Mouse (Mus musculus): ENCODE data around the gene Fgf23. TPM values are rescaled to one million over a fixed set of nuclear protein-coding genes. Genes with fewer than 3 reads are reported as not detected.

Fgf23 gene
- not detected in 2 replicates for polyA plus RNA-seq (2015; fragmentation: Nextera tagmentation; extraction: Ambion mirVana)

DNA sequence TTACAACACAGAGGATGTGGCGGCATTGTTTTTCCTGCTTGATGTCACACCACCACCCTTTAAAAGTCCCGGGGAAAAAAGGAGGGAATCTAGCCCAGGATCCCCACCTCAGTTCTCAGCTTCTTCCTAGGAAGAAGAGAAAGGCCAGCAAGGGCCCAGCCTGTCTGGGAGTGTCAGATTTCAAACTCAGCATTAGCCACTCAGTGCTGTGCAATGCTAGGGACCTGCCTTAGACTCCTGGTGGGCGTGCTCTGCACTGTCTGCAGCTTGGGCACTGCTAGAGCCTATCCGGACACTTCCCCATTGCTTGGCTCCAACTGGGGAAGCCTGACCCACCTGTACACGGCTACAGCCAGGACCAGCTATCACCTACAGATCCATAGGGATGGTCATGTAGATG is at the start of gene Fgf23:
Fgf23 (plus strand) TSS at position 86 of the 400 bp plus-strand sequence.
- Histone ChIP-seq H3K4me2 (no peak within 1 kb of the TSS), H3K9me3 (replicated peaks) (no peaks in the 10 kb centered on the region), H3K9ac (no peak within 1 kb of the TSS), H3K4me1 (replicated peaks) (no peaks in the 10 kb centered on the region), H3K27ac (no peak within 1 kb of the TSS), H3K27me3 (peaks cover 5% of the 10 kb centered on the region; the same call in 1 of the 2 replicates), H3K36me3 (no peaks in the 10 kb centered on the region), H3K4me3 (replicated peaks) (no peak within 1 kb of the TSS)
- no peak for ATAC-seq (ENCODE audit: low read depth)
- WGBS (ENCODE audit: insufficient replicate concordance), result 21% methylated on average over 5 of the region's 5 CpGs
- DNase-seq, result no peak

DNA sequence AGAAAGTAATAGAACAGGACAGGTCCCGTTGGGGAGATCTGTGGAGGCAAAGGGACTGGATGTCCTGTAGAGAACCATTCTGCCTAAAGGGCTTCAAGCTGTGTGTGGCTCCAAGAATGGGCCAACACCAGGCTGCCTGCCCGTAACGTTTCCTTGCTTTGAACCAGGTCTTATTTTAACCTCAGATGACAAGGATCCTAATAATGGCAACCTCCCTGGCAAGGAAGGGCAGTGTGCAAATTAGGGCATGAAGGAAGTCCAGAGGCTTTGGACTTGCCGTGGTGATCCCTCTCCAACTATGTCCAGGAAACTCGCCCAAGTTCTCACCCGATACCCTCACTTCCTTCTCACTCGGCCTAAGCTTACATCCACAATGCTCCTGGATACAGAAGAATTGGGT is 47.9 kb upstream of the Fgf23 start:
- 49% methylated on average over 7 of the region's 7 CpGs for WGBS (ENCODE audit: insufficient replicate concordance)
- peaks cover 28% of the 10 kb centered on the region for H3K27me3 ChIP-seq
- no peaks in the 10 kb centered on the region for H3K36me3 ChIP-seq
- no peak overlapping the region for H3K9ac ChIP-seq
- H3K4me3 ChIP-seq (replicated peaks), result no peak overlapping the region
- H3K9me3 ChIP-seq (replicated peaks), result no peaks in the 10 kb centered on the region
- no peaks in the 10 kb centered on the region for H3K4me1 ChIP-seq (replicated peaks)
- DNase-seq, result no peak
- H3K27ac ChIP-seq, result no peak overlapping the region
- no peak for ATAC-seq (ENCODE audit: low read depth)
- no peak overlapping the region for H3K4me2 ChIP-seq

DNA sequence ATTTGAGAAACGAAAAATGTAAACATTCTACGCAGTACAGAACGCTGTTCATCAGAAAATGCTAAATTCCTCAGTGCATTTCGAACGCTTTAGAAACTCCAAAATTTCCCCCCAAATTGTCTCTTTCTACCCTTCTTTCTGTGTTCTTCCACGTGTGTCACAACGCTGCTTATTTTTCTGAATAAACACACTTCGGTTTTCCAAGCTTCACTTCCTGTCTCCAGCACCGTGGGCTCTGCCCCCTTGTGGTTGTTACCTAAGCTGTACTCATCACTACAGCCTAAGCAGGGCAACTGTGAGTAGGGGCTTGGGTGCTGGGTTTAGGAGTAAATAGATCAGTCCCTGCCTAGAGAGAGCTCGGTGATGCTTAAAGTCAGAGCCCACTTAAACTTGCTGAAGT is 37.9 kb upstream of the Fgf23 start:
- Histone ChIP-seq H3K9ac (no peak overlapping the region), H3K36me3 (no peaks in the 10 kb centered on the region), H3K27ac (no peak overlapping the region), H3K4me2 (peak overlapping the region; percentile 34), H3K27me3 (no peaks in the 10 kb centered on the region), H3K9me3 (replicated peaks) (no peaks in the 10 kb centered on the region), H3K4me1 (replicated peaks) (peaks cover 4% of the 10 kb centered on the region; the same call in 1 of the 2 replicates), H3K4me3 (replicated peaks) (peak overlapping the region; percentile 23)
- 21% methylated on average over 10 of the region's 10 CpGs for WGBS (ENCODE audit: insufficient replicate concordance)
- DNase-seq, result peak; percentile 8
- 0 out of 2 replicates have a peak, but pooled peaks have one; percentile 45 for ATAC-seq (ENCODE audit: low read depth)

DNA sequence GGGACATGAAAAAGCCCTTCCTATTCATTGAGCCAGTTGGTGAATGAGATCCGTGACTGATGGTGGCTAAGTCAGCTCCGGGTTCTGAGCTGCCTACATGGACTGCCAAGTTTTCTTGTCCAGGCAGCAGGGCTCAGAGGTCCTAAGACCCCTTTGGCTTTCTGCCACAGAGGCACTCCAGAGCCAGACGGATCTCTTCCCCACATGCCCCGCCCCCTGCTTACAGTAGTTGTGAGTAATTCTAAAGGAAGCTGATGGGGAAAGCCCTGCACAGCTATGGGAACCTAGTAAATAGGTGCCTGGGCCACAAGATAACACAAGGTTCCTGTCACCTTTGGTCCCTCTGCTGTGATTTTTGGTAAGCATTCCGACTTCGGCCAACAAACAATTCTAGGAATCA is 27.8 kb upstream of the Fgf23 start:
- Histone ChIP-seq H3K9me3 (replicated peaks) (no peaks in the 10 kb centered on the region), H3K36me3 (no peaks in the 10 kb centered on the region), H3K27ac (no peak overlapping the region), H3K4me2 (no peak overlapping the region), H3K4me3 (replicated peaks) (no peak overlapping the region), H3K27me3 (no peaks in the 10 kb centered on the region), H3K9ac (no peak overlapping the region), H3K4me1 (replicated peaks) (no peaks in the 10 kb centered on the region)
- DNase-seq (no peak), ATAC-seq (ENCODE audit: low read depth) (no peak)
- WGBS (ENCODE audit: insufficient replicate concordance), result 45% methylated on average over 6 of the region's 6 CpGs

GRCm38 (mm10) chr6:127050847-127051246 is 21.9 kb upstream of the Fgf23 start:
- no peak overlapping the region for H3K27ac ChIP-seq
- no peak overlapping the region for H3K9ac ChIP-seq
- no peaks in the 10 kb centered on the region for H3K36me3 ChIP-seq
- H3K9me3 ChIP-seq (replicated peaks), result no peaks in the 10 kb centered on the region
- H3K4me2 ChIP-seq, result no peak overlapping the region
- H3K4me1 ChIP-seq (replicated peaks), result no peaks in the 10 kb centered on the region
- no peaks in the 10 kb centered on the region for H3K27me3 ChIP-seq
- no peak overlapping the region for H3K4me3 ChIP-seq (replicated peaks)
- 64% methylated on average over 4 of the region's 4 CpGs for WGBS (ENCODE audit: insufficient replicate concordance)
- ATAC-seq (ENCODE audit: low read depth) (no peak), DNase-seq (no peak)

DNA sequence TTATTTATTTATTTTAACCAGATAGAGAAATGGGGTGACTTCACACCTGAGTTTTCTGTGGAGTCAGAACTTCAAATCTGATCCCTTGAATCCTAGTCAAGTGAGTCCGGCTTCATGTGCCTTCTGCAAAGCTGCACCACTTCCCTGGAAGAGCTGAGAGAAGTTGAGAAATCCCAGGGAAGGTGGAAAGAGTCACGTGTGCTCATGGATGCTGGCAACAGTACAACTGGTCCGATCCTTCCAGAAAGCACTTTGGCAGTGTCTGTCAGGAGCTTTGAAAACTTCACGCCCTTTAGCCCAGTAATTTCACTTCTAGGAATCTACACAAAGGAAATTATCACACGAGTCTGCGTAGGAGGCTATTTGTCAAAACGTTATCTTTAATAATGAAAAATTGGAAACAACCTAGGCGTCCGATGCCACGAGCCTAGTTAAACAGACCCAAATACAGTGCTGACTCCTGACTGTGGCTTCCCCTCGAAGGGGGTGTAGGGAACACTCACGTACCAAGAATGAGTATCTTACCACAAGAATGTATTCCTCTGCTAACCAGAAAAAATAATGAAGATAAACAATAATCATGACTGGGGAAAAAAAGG is 15.6 kb upstream of the Fgf23 start:
- no peak overlapping the region for H3K27ac ChIP-seq
- no peaks in the 10 kb centered on the region for H3K4me1 ChIP-seq (replicated peaks)
- no peak overlapping the region for H3K4me2 ChIP-seq
- H3K36me3 ChIP-seq, result no peaks in the 10 kb centered on the region
- DNase-seq, result no peak
- H3K4me3 ChIP-seq (replicated peaks), result no peak overlapping the region
- no peak overlapping the region for H3K9ac ChIP-seq
- 63% methylated on average over 12 of the region's 12 CpGs for WGBS (ENCODE audit: insufficient replicate concordance)
- no peaks in the 10 kb centered on the region for H3K27me3 ChIP-seq
- no peaks in the 10 kb centered on the region for H3K9me3 ChIP-seq (replicated peaks)
- ATAC-seq (ENCODE audit: low read depth), result no peak

DNA sequence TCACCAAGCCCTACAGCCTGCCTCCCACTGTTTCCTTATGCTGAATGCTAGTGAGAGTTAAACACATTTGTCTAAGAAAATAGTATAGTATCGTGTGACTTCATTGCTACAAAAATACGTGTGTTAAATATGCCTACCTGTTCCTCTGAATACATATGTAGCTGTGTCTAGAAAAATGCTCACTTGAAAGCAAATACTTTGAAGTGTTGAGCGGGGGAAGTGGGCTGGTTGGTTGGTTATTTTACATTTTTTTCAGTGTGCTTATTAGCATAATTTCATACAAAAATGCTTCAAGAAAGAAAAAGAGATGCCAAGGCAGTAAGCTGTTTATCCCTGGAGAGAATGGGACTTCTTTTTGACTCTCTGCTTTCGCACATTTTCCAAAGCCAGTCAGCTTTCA is 12.7 kb upstream of the Fgf23 start:
- WGBS (ENCODE audit: insufficient replicate concordance), result 67% methylated on average over 4 of the region's 4 CpGs
- Histone ChIP-seq H3K4me3 (replicated peaks) (no peak overlapping the region), H3K4me1 (replicated peaks) (no peaks in the 10 kb centered on the region), H3K9ac (no peak overlapping the region), H3K9me3 (replicated peaks) (no peaks in the 10 kb centered on the region), H3K36me3 (no peaks in the 10 kb centered on the region), H3K27ac (no peak overlapping the region), H3K27me3 (0 out of 2 replicates have a peak, but pooled peaks cover 3% of the 10 kb centered on the region), H3K4me2 (no peak overlapping the region)
- DNase-seq, result no peak
- ATAC-seq (ENCODE audit: low read depth), result no peak

DNA sequence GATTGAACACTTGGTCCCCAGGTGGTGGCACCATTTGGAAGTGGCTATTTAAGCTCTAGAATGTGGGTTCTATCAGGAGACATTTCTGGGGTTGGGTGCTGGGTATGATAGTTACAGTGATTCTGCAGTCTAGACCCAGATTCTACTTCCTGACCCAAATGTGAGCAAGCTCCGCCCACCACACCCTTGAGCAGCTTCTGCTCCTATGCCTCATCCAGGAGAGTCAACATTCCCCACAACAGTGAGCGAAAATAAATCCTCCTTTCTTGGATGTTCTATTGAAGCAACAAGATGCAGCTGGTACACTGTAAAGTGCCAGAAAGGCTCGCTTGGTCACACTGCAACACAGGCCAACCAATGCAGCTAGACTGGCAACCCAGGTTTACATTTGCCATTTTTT is 8.8 kb upstream of the Fgf23 start:
- DNase-seq (no peak), ATAC-seq (ENCODE audit: low read depth) (no peak)
- Histone ChIP-seq H3K9me3 (replicated peaks) (no peaks in the 10 kb centered on the region), H3K27me3 (0 out of 2 replicates have a peak, but pooled peaks cover 3% of the 10 kb centered on the region), H3K4me3 (replicated peaks) (no peak overlapping the region), H3K27ac (no peak overlapping the region), H3K4me2 (no peak overlapping the region), H3K36me3 (no peaks in the 10 kb centered on the region), H3K4me1 (replicated peaks) (no peaks in the 10 kb centered on the region), H3K9ac (no peak overlapping the region)
- 62% methylated on average over 3 of the region's 3 CpGs for WGBS (ENCODE audit: insufficient replicate concordance)

GRCm38 (mm10) chr6:127064815-127065214 is 7.9 kb upstream of the Fgf23 start:
- DNase-seq (no peak), ATAC-seq (ENCODE audit: low read depth) (no peak)
- Histone ChIP-seq H3K4me1 (replicated peaks) (no peaks in the 10 kb centered on the region), H3K36me3 (no peaks in the 10 kb centered on the region), H3K27ac (no peak overlapping the region), H3K27me3 (0 out of 2 replicates have a peak, but pooled peaks cover 3% of the 10 kb centered on the region), H3K9me3 (replicated peaks) (no peaks in the 10 kb centered on the region), H3K4me3 (replicated peaks) (no peak overlapping the region), H3K4me2 (peak overlapping the region; percentile 24; the same call in 1 of the 2 replicates), H3K9ac (no peak overlapping the region)
- WGBS (ENCODE audit: insufficient replicate concordance), result under 1% methylated on average over 14 of the region's 14 CpGs

DNA sequence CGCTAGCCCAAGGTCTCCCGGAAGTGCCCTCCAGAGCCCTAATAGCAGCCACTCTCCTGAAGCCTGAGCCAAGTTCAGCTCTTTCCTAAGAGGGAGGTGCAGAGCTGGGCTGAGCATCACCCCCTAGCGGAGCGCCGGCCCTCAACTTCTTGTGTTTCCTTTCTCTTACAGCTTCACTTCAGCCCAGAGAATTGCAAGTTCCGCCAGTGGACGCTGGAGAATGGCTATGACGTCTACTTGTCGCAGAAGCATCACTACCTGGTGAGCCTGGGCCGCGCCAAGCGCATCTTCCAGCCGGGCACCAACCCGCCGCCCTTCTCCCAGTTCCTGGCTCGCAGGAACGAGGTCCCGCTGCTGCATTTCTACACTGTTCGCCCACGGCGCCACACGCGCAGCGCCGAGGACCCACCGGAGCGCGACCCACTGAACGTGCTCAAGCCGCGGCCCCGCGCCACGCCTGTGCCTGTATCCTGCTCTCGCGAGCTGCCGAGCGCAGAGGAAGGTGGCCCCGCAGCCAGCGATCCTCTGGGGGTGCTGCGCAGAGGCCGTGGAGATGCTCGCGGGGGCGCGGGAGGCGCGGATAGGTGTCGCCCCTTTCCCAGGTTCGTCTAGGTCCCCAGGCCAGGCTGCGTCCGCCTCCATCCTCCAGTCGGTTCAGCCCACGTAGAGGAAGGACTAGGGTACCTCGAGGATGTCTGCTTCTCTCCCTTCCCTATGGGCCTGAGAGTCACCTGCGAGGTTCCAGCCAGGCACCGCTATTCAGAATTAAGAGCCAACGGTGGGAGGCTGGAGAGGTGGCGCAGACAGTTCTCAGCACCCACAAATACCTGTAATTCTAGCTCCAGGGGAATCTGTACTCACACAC is 7.4 kb downstream of the Fgf23 start:
- no peaks in the 10 kb centered on the region for H3K36me3 ChIP-seq
- no peaks in the 10 kb centered on the region for H3K9me3 ChIP-seq (replicated peaks)
- WGBS (ENCODE audit: insufficient replicate concordance), result 3% methylated on average over 59 of the region's 59 CpGs
- peaks cover 5% of the 10 kb centered on the region; the same call in 1 of the 2 replicates for H3K4me1 ChIP-seq (replicated peaks)
- no peak overlapping the region for H3K27ac ChIP-seq
- DNase-seq (no peak), ATAC-seq (ENCODE audit: low read depth) (no peak)
- H3K9ac ChIP-seq, result no peak overlapping the region
- H3K4me3 ChIP-seq (replicated peaks), result peak overlapping the region; percentile 46
- peaks cover 44% of the 10 kb centered on the region for H3K27me3 ChIP-seq
- peak overlapping the region; percentile 61 for H3K4me2 ChIP-seq

DNA sequence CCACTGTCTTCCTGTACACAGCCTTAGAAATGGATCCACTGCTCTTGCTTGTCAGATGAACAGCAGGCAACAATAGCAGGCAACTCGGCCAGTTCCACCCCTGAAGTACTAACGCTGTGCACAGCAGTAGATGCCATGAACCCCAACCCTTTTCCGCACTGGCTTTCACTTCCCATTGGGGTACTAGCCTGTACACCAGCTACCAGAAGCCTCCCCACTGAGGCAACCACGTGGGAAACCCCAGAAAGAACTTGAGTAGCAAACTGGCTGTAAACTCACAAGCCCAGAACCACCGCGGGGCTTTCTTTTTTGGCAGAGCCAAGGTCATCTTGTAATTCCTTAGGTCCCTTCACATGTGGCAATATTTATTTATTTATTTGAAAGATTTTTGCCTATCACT is 9.1 kb downstream of the Fgf23 start:
- H3K9ac ChIP-seq, result no peak overlapping the region

More for the DNA sequence above, 9.1 kb downstream of the Fgf23 start:
- ATAC-seq (ENCODE audit: low read depth) (no peak), DNase-seq (no peak)
- H3K4me3 ChIP-seq (replicated peaks), result no peak overlapping the region
- no peak overlapping the region for H3K27ac ChIP-seq
- peaks cover 5% of the 10 kb centered on the region; the same call in 1 of the 2 replicates for H3K4me1 ChIP-seq (replicated peaks)
- H3K36me3 ChIP-seq, result no peaks in the 10 kb centered on the region
- no peaks in the 10 kb centered on the region for H3K9me3 ChIP-seq (replicated peaks)
- whole genome bisulfite sequencing (ENCODE audit: insufficient replicate concordance), result 58% methylated on average over 6 of the region's 6 CpGs
- no peak overlapping the region for H3K4me2 ChIP-seq
- peaks cover 42% of the 10 kb centered on the region for H3K27me3 ChIP-seq
